Mouse (Mus musculus) midbrain, embryonic 12.5 days (tissue): ENCODE measurements at regions not wholly inside any gene's neighbourhood (a gene's known extent, or its start where the extent isn't known, plus 50 kb on each side); places are given as distances from the start of the nearest gene placed in this dataset.

Experiments used
- ATAC-seq: fragments of 200-750 bp; cut with Nextera tagmentation; 2 replicates; pipeline ENCODE4 v1.8.0; 2017; ENCODE audit warnings: low read depth, moderate TSS enrichment, moderate library complexity; ENCODE audit not compliant: low FRiP score
- H3K27ac ChIP-seq: fragments of 300-500 bp; sonication (generic); replicated peaks from 2 replicates; pipeline ENCODE4 v1.5.1; 2016; ENCODE audit warnings: mild to moderate bottlenecking
- H3K27me3 ChIP-seq: fragments of 300-500 bp; sonication (generic); 2 replicates; pipeline ENCODE4 v1.6.1; 2016; ENCODE audit warnings: mild to moderate bottlenecking
- H3K36me3 ChIP-seq: fragments of 300-500 bp; sonication (generic); 2 replicates; pipeline ENCODE4 v1.6.1; 2016
- H3K4me1 ChIP-seq: fragments of 300-500 bp; sonication (generic); 2 replicates; pipeline ENCODE4 v1.6.1; 2016
- H3K4me2 ChIP-seq: fragments of 300-500 bp; sonication (generic); replicated peaks from 2 replicates; pipeline ENCODE4 v1.6.1; 2016; ENCODE audit warnings: mild to moderate bottlenecking, moderate library complexity
- H3K4me3 ChIP-seq: fragments of 300-500 bp; sonication (generic); 2 replicates; pipeline ENCODE4 v1.5.1; 2016; ENCODE audit warnings: mild to moderate bottlenecking
- H3K9ac ChIP-seq: fragments of 300-500 bp; sonication (generic); replicated peaks from 2 replicates; pipeline ENCODE4 v1.6.1; 2016; ENCODE audit warnings: mild to moderate bottlenecking, moderate library complexity
- H3K9me3 ChIP-seq: fragments of 300-500 bp; sonication (generic); 2 replicates; pipeline ENCODE4 v1.6.1; 2016; ENCODE audit warnings: mild to moderate bottlenecking
- WGBS: fragments of 180-500 bp; shearing (Covaris S2); methylation state at CpG from one replicate; pipeline ENCODE4 v1.1.7; 2016; 5-methylcytosine and 5-hydroxymethylcytosine counted together

DNA sequence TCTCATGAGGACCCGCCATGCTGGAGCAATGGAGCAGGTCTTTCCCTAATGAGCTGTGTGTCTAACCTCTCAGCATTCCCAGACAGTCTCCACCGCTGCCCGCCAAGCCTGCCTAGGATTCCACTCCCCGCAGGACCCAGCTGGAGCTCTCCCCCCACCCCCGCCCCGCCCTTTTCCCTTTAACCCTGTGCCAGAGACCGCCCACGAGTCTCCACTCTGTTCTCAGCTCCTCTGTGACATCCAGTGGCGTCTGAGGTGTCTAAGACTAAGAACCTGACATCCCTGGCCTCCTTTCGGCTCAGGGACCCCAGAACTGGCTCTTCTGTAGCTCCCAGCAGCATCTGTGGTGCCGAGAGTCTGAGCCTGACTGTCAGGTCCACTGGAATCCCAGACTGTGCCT, 50.9 kb upstream of the Tpp2 start:
- Histone ChIP-seq H3K9me3 (no peaks in the 10 kb centered on the region), H3K36me3 (no peaks in the 10 kb centered on the region), H3K27me3 (no peaks in the 10 kb centered on the region), H3K4me3 (no peak overlapping the region), H3K4me1 (no peaks in the 10 kb centered on the region), H3K27ac (no peak overlapping the region), H3K9ac (no peak overlapping the region), H3K4me2 (no peak overlapping the region)
- 33% methylated on average over 11 of the region's 11 CpGs for WGBS
- peak; percentile 34; the same call in 1 of the 2 replicates for ATAC-seq

DNA sequence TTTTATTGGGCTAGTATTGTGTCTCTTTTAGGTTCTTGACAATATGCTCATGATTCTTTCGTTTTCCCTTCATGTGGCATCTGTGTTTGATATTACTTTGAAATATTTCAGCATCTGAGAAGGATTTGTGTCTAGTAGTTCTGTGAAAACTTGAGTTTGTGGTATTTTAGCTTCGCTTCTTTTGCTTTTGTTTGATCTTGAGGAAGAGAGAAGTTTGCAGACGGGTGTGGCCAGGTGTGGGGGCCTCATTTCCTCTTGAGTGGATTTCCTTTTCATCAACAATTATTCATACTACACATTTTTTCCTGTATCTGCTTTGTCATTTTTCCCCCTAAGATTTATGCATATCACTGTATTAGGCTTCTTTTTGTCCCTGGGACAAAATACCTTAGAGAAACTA, 52.8 kb upstream of the Uxs1 start:
- no peak overlapping the region for H3K4me2 ChIP-seq
- H3K27me3 ChIP-seq: no peaks in the 10 kb centered on the region
- no peaks in the 10 kb centered on the region for H3K36me3 ChIP-seq
- H3K9ac ChIP-seq: no peak overlapping the region
- ATAC-seq: no peak
- H3K4me1 ChIP-seq: no peaks in the 10 kb centered on the region
- H3K4me3 ChIP-seq: no peak overlapping the region
- H3K27ac ChIP-seq: no peak overlapping the region
- no peaks in the 10 kb centered on the region for H3K9me3 ChIP-seq
- WGBS: 80% methylated on average over 3 of the region's 3 CpGs

DNA sequence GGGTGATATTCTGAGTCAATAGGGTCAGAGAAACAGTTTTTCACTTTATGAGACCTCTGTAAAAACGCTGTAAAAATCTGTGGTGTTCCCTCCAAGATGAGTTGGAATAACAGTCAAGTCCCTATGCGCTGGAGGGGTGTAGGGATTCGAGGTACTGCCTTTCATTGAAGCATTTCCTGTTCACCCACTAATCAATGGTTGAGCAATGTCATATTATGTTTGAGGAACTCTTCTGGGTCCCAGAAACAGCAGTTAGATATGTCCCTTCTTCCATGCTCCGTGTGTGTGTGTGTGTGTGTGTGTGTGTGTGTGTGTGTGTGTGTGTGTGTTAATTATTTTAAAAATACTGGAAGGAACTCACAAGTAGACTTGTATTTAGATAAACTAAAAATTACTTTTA, 52.3 kb upstream of the Uxs1 start:
- Histone ChIP-seq H3K9me3 (no peaks in the 10 kb centered on the region), H3K27ac (no peak overlapping the region), H3K9ac (no peak overlapping the region), H3K4me3 (no peak overlapping the region), H3K36me3 (no peaks in the 10 kb centered on the region), H3K4me2 (no peak overlapping the region), H3K4me1 (no peaks in the 10 kb centered on the region), H3K27me3 (no peaks in the 10 kb centered on the region)
- ATAC-seq: no peak
- 73% methylated on average over 4 of the region's 4 CpGs for WGBS

DNA sequence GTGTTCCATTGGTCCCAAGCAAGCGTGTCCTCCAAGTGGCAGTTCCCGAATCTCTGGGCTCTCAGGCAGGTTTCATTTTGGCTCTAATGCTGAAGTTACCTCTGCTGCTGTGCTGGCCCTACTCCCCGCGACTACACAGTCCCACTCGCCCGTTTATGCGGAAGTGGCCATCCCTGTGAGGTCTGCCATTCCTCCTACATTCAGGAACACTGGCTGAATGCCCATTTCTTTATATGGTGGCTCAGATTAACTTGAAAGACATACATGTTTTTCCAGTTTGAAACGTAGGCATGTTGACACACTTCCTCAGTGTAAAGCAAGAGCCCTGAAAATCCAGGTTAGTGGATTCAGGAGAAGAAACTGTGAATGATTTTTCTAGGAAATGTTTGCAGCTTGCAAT, 51.6 kb upstream of the Uxs1 start:
- Histone ChIP-seq H3K4me2 (no peak overlapping the region), H3K9ac (no peak overlapping the region), H3K9me3 (no peaks in the 10 kb centered on the region), H3K27me3 (no peaks in the 10 kb centered on the region), H3K4me3 (no peak overlapping the region), H3K36me3 (no peaks in the 10 kb centered on the region), H3K4me1 (no peaks in the 10 kb centered on the region), H3K27ac (no peak overlapping the region)
- ATAC-seq: no peak
- 84% methylated on average over 8 of the region's 8 CpGs for WGBS

- no peak overlapping the region for H3K9ac ChIP-seq
- H3K27me3 ChIP-seq: no peaks in the 10 kb centered on the region
- no peak overlapping the region for H3K27ac ChIP-seq
- WGBS: 88% methylated on average over 2 of the region's 2 CpGs
- H3K4me2 ChIP-seq: no peak overlapping the region
- H3K9me3 ChIP-seq: no peaks in the 10 kb centered on the region
- H3K4me3 ChIP-seq: no peak overlapping the region
- no peaks in the 10 kb centered on the region for H3K36me3 ChIP-seq
- no peak for ATAC-seq
- H3K4me1 ChIP-seq: no peaks in the 10 kb centered on the region
Observed at GRCm38 (mm10) chr1:43878163-43878562, 50.6 kb upstream of the Uxs1 start.

DNA sequence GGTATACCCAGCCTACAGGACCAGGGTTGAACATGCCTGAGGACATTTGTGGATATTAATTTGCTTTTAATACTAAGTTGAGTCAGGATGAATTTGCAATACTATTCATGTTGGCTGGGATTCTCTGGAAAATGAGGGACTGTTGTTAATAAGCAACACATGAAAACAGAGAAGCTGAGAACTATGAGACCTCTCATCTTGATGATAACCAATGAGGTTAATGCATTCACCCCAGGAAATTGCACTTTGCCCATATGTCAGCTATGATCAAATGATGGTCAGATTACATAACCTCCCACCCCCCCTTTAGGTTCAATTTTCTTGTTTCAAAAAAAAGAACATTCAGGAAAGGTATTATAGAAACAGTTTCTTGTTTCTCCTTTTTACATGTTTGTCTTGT, 50.1 kb upstream of the Uxs1 start:
- no peak overlapping the region for H3K9ac ChIP-seq
- no peak for ATAC-seq
- no peak overlapping the region for H3K4me2 ChIP-seq
- H3K27ac ChIP-seq: no peak overlapping the region
- H3K4me3 ChIP-seq: no peak overlapping the region
- no peaks in the 10 kb centered on the region for H3K4me1 ChIP-seq
- no peaks in the 10 kb centered on the region for H3K9me3 ChIP-seq
- no peaks in the 10 kb centered on the region for H3K27me3 ChIP-seq
- no peaks in the 10 kb centered on the region for H3K36me3 ChIP-seq
